Mouse (Mus musculus): ENCODE data around the gene Sapcd1.
A peak's percentile ranks its signal among the peaks of the same experiment; 100 is the strongest.
"Not testable (repeated sequence)": the region's sequence is repeated elsewhere in the genome, so short reads cannot be mapped to it uniquely, and the experiment has no call there.

Gene Sapcd1

DNA sequence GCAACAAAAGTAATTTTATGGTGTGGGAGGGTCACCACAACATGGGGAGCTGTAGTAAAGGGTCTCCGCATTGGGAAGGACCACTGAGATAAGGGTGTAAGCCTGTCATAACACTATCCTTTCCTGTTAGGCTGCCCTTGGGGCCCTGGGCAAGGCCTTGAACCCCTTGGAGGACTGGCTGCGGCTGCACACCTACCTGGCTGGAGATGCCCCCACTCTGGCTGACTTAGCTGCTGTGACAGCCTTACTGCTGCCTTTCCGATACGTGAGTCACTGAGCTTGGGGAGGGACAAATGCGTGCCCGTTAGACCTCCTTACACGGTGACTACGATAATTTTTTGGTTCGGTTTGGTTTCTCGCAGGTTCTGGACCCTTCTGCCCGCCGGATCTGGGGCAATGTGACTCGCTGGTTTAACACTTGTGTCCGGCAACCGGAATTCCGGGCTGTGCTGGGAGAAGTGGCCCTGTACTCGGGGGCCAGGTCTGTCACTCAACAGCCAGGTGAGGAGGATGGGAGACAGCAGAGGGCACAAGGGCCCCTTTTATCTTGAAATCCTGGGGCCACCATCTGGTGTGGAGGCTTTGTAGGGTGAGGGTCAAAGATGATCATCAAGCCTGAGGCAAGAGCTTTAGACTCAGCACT lies 23.6 kb downstream of the Sapcd1 start:
- DNase-seq = no peak

DNA sequence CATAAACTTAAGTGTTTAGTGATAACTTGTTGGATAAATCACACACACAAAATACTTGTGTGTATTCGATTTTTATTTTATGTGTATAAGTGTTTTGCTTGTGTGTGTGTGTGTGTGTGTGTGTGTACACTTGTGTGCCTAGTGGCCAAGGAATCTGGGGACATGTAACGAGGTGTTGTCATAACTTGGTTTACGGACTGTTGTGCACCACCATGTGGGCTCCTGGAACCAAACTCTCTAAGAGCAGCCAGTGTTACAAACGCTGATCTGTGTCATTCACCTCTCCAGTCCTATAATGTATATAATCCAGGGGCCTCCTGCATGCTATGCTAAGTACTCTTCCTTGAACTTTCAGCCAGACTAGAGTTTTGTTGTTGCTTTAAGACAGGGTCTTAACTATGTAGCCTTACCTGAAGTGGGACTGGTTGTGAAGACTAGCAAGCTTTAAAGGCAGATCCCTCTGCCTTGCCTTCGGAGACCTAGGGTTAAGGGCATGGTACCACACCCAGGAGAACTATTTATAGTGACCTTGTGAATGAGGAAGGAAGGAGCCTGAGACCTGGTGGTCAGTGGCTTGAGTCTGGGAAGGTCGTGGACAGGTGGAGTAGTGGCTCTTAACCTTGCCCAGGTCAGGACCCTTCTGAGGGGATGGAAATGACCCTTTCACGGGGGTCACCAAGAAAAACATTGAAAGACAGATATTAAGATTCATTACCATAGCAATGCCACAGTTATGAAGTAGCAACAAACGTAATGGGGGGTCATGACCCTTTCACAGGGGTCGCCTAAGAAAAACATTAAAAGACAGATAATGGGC lies 24.6 kb downstream of the Sapcd1 start:
- DNase-seq = no peak

- DNase-seq = peak; percentile 45
These were observed 25.5 kb downstream of the Sapcd1 start for GRCm38 (mm10) chr17:35002153-35002865.

- DNase-seq = no peak
These were observed 26.2 kb downstream of the Sapcd1 start for GRCm38 (mm10) chr17:35001452-35002152.

DNA sequence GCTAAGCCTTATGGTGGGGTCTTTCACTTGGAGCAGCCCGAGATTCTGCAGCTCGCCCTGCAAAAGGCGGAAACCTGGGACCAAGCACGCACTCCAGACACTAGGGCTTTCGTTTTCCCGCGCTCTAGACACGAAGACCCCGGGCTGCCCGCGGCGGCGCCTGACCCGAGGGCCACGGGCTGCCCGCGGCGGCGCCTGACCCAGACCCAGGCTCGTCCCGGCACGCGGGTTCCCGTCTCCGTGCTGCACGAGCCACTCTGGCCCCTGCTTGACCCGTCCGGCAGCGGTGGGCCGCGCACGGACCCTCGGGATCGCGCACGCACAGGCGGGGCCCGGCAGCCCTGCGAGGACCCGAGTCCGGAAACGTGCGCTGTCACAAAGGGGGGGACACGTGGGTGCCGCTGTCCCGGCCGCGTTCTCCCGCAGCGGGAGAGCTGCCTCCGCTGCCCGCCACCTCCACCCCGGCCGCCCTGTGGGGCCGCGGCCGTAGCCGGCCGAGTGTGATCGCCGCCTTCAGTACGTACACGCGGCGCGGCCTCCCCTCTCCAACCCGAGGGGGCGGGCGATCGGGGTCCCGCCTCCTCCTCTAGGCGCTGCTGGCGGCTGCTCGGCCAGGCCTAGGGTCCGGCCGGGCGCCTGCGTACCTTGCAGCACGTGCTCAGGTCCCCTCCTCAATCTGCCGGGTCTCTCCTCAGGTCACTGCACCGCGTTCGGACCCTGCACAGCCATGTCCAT lies 26.9 kb downstream of the Sapcd1 start, which contains the start of gene Vars:
Gene Vars, plus strand, starts transcription at position 271 of the 735 bp plus-strand sequence.
- DNase-seq = peak; percentile 81

DNA sequence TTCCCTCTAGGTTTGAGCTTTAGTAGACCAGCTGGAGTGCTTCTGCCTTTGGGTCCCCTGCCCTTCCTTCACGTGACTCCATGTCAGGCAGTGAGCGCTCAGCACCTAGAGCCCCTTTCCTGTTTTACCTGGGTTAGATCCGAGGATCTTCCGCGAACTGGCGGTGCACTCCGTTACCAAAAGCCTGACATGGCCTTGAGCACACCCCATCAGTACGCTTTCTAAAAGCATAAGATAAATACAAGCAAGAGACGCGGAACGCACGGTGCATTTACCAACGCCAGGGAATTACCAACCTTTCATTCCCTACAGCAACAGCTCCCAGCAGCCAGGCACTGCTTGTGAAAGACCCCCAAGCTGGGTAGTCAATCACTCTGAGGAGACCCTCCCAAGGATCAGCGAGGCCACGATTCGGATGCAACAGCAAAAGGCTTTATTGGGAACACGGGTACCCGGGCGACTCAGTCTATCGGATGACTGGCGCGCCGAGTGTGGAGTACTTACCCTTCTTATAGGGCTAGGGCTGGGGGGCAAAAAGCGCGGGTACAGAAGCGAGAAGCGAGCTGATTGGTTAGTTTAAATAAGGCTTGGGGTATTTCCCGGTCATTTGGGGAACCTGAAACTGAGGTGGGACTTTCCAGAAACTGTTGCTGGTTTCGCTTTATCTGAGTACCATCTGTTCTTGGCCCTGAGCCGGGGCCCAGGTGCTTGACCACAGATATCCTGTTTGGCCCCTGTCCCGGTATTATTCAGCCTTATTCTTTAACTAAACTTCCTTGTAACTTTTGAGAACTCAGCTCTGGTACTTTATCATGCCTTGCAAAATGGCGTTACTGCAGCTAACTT lies 27.7 kb downstream of the Sapcd1 start:
- peak; percentile 42 for DNase-seq

- DNase-seq = peak; percentile 18
These were observed 29.0 kb downstream of the Sapcd1 start for GRCm38 (mm10) chr17:34998526-34999430.

GRCm38 (mm10) chr17:34997142-34997483 lies 30.7 kb downstream of the Sapcd1 start:
- DNase-seq = no peak

GRCm38 (mm10) chr17:34996411-34997141 lies 31.2 kb downstream of the Sapcd1 start:
- no peak for DNase-seq

- DNase-seq = not testable (repeated sequence)
These were observed 31.9 kb downstream of the Sapcd1 start for GRCm38 (mm10) chr17:34995927-34996326.

GRCm38 (mm10) chr17:34995192-34995591 lies 32.6 kb downstream of the Sapcd1 start:
- DNase-seq = not testable (repeated sequence)

DNA sequence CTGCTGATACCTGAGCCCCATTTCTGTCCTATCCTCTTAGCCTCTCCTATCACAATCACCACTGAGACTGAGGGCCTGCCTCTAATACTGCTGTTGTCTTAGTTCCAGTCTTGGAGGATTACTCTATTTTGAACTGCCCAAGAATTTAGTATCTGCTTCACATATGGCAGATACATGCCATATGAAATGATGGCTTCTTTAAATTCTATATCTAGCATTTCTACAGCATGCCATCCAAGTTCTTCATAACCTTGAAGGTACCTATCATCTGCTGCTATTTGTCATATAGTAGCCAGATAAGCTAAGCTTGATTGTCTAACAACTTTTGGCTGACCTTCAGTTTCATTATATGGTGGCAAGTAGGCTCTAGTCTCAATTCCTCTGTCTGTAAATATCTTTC lies 33.1 kb downstream of the Sapcd1 start:
- no peak for DNase-seq

DNA sequence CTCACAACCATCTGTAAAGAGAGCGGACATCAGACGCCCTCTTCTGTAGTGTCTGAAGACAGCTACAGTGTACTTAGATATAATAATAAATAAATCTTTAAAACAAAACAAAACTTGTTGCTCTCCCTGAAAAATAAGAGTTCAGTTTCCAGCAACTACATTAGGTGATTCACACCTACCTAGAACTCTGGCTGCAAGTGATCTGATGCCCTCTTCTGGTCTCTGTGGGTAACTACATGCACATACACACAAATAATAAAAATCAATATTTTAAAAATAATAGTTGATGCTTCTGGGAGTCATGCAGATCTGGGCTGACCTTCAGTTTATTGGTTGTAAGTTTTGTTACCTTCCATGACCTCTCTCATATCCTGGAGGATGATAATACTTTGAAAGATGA lies 43.6 kb downstream of the Sapcd1 start:
- peak; percentile 67 for DNase-seq

DNA sequence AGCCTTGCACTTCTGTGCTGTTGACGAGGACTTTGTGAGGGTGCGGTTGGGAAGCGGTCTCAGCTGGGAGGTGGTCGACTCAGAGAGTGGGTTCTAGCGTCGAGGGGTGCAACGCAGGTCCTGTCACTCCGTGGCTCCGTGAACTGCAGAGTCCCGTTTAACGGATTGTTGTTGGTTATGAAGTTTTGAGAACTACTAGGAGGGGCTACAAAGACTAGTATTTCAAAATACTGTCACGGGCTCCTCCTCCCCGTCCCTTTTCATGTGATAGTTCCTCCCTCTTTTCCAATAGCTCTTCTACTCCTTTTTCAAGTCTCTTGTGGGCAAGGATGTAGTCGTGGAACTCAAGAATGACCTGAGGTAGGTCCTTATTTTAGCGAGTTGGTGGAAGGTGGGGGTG lies 45.5 kb downstream of the Sapcd1 start:
- no peak for DNase-seq

- DNase-seq = peak; percentile 91
These were observed 46.1 kb downstream of the Sapcd1 start, which contains the start of gene Lsm2 for GRCm38 (mm10) chr17:34981690-34982180. Gene Lsm2 (plus strand): TSS chr17:34981862.

DNA sequence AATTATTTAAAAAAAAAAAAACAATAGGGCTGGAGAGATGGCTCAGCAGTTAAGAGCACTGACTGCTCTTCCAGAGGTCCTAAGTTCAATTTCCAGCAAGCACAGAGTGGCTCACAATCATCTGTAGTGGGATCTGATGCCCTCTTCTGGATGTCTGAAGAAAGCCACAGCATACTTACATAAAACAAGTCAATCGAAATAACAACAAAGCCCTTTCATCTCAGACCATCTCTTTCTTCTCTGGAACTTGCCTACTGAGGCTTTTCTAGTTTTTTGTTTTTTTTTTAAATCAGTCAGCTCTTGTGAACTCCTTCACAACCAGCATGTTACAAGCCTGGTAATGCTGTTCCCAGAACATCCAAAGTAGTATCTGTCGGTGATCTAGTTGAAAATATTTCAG lies 47.2 kb downstream of the Sapcd1 start:
- DNase-seq = peak; percentile 71

GRCm38 (mm10) chr17:34979631-34980030 lies 48.2 kb downstream of the Sapcd1 start:
- DNase-seq = peak; percentile 27

GRCm38 (mm10) chr17:34978239-34978638 lies 49.6 kb downstream of the Sapcd1 start:
- DNase-seq = no peak

- DNase-seq = no peak
These were observed 50.8 kb downstream of the Sapcd1 start for GRCm38 (mm10) chr17:34977000-34977399.
